Mouse (Mus musculus) embryo, embryonic 10 days (tissue): ENCODE measurements around the gene Mark4.

Source experiments
- DNase-seq: peaks from one replicate; pipeline ENCODE4 v3.0.0-alpha.2; 2015; ENCODE audit warnings: low spot score

Mark4 gene

GRCm38 (mm10) chr7:19458591-19459111, at the start of gene Mark4:
Gene Mark4, minus strand, starts transcription at chr7:19458821.
- DNase-seq, result peak; percentile 79

- peak; percentile 37 for DNase-seq
Measured at GRCm38 (mm10) chr7:19507612-19507981, 49.0 kb upstream of the Mark4 start.

- DNase-seq, result peak; percentile 88
Measured at GRCm38 (mm10) chr7:19506969-19507611, 48.5 kb upstream of the Mark4 start.

GRCm38 (mm10) chr7:19506326-19506725, 47.7 kb upstream of the Mark4 start:
- peak; percentile 62 for DNase-seq

- DNase-seq, result peak; percentile 70
Measured at GRCm38 (mm10) chr7:19503481-19504068, 45.0 kb upstream of the Mark4 start.

GRCm38 (mm10) chr7:19501658-19502057, 43.0 kb upstream of the Mark4 start:
- DNase-seq, result no peak

- DNase-seq, result no peak
Measured at GRCm38 (mm10) chr7:19500420-19501363, 42.1 kb upstream of the Mark4 start.

- DNase-seq, result no peak
Measured at GRCm38 (mm10) chr7:19498326-19498725, 39.7 kb upstream of the Mark4 start.

- DNase-seq, result no peak
Measured at GRCm38 (mm10) chr7:19496214-19496555, 37.6 kb upstream of the Mark4 start.

- DNase-seq, result peak; percentile 56
Measured at GRCm38 (mm10) chr7:19495521-19496213, 37.0 kb upstream of the Mark4 start.

GRCm38 (mm10) chr7:19494751-19495474, 36.3 kb upstream of the Mark4 start:
- DNase-seq, result no peak

- peak; percentile 58 for DNase-seq
Measured at GRCm38 (mm10) chr7:19491731-19492130, 33.1 kb upstream of the Mark4 start.

- no peak for DNase-seq
Measured at GRCm38 (mm10) chr7:19489525-19489924, 30.9 kb upstream of the Mark4 start.

GRCm38 (mm10) chr7:19486549-19486948, 27.9 kb upstream of the Mark4 start:
- DNase-seq, result no peak

GRCm38 (mm10) chr7:19485488-19485887, 26.9 kb upstream of the Mark4 start:
- no peak for DNase-seq

GRCm38 (mm10) chr7:19483281-19483680, 24.7 kb upstream of the Mark4 start:
- no peak for DNase-seq

GRCm38 (mm10) chr7:19477624-19478384, 19.2 kb upstream of the Mark4 start:
- DNase-seq, result no peak

GRCm38 (mm10) chr7:19477084-19477483, 18.5 kb upstream of the Mark4 start:
- no peak for DNase-seq

GRCm38 (mm10) chr7:19473875-19474443, 15.3 kb upstream of the Mark4 start:
- peak; percentile 72 for DNase-seq

GRCm38 (mm10) chr7:19472403-19472802, 13.8 kb upstream of the Mark4 start:
- no peak for DNase-seq
